Mouse (Mus musculus): ENCODE data around the gene Rab11fip3. TPM values are rescaled to one million over a fixed set of nuclear protein-coding genes. Genes with fewer than 3 reads are reported as not detected.
"Not testable (repeated sequence)": the region's sequence is repeated elsewhere in the genome, so short reads cannot be mapped to it uniquely, and the experiment has no call there.

Rab11fip3 gene
- polyA plus RNA-seq, 1 experiment from 2014 or later = 8.2 TPM

DNA sequence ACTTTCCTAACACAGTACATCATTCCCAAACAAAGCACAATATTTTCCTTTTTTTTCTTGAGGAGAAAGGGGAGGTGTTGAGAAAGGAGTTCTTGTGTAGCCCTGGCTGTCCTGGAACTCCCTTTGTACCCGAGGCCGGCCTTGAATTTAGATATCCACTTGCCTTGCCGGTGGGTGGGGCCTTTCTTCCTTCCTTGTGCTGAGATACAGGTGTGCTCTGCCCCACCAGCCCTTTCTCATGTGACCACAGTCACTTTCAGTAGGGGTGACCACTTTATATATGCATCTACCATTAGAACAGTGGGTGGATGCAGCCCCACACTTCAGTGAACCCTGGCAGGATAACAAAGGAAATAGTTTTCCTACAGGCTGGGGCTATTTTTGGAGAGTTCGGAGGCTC, 42.4 kb upstream of the Rab11fip3 start:
- no peak overlapping the region for H3K9ac ChIP-seq (ENCODE audit: low read length)
- H3K36me3 ChIP-seq (ENCODE audit: control insufficient read depth, insufficient read depth) = no peaks in the 10 kb centered on the region
- no peaks in the 10 kb centered on the region for H3K9me3 ChIP-seq (replicated peaks; ENCODE audit: control insufficient read depth, low read length)
- WGBS = 27% methylated on average over 4 of the region's 4 CpGs
- peaks cover 58% of the 10 kb centered on the region for H3K27me3 ChIP-seq (ENCODE audit: control insufficient read depth, insufficient read depth, low read length)
- no peak overlapping the region for H3K4me3 ChIP-seq (ENCODE audit: low read length)
- H3K4me2 ChIP-seq (ENCODE audit: low read depth, low read length) = no peak overlapping the region
- no peak for ATAC-seq (replicated peaks; ENCODE audit: extremely low read depth, insufficient read depth, low FRiP score)
- H3K27ac ChIP-seq (ENCODE audit: low read length) = no peak overlapping the region
- peaks cover 7% of the 10 kb centered on the region; the same call in 1 of the 2 replicates for H3K4me1 ChIP-seq (ENCODE audit: control insufficient read depth, insufficient read depth, low read length)

DNA sequence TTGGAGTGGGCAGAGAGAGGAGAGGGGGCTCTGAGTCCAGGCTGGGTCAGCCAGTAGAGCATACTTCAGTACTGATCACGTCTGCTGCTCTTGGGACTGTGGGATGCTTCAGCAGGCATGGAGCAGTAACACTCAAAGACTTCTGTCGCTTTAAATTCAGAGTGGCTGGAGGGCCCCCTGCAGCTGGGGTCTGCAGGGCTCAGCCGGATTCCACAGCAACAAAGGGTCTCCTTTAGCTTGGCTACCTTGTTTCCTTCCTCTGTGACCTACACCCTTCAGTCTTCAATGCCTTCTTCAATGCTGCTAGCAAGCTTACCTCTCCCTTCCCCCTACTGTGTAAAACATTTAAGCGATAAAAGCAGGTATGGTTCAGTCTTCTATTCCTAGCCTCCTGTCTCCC, 41.7 kb upstream of the Rab11fip3 start:
- H3K9me3 ChIP-seq (replicated peaks; ENCODE audit: control insufficient read depth, low read length) = no peaks in the 10 kb centered on the region
- no peak overlapping the region for H3K4me3 ChIP-seq (ENCODE audit: low read length)
- H3K9ac ChIP-seq (ENCODE audit: low read length) = no peak overlapping the region
- peaks cover 7% of the 10 kb centered on the region; the same call in 1 of the 2 replicates for H3K4me1 ChIP-seq (ENCODE audit: control insufficient read depth, insufficient read depth, low read length)
- H3K4me2 ChIP-seq (ENCODE audit: low read depth, low read length) = no peak overlapping the region
- 6% methylated on average over 4 of the region's 4 CpGs for WGBS
- peaks cover 51% of the 10 kb centered on the region for H3K27me3 ChIP-seq (ENCODE audit: control insufficient read depth, insufficient read depth, low read length)
- H3K27ac ChIP-seq (ENCODE audit: low read length) = no peak overlapping the region
- no peak for ATAC-seq (replicated peaks; ENCODE audit: extremely low read depth, insufficient read depth, low FRiP score)
- H3K36me3 ChIP-seq (ENCODE audit: control insufficient read depth, insufficient read depth) = no peaks in the 10 kb centered on the region

DNA sequence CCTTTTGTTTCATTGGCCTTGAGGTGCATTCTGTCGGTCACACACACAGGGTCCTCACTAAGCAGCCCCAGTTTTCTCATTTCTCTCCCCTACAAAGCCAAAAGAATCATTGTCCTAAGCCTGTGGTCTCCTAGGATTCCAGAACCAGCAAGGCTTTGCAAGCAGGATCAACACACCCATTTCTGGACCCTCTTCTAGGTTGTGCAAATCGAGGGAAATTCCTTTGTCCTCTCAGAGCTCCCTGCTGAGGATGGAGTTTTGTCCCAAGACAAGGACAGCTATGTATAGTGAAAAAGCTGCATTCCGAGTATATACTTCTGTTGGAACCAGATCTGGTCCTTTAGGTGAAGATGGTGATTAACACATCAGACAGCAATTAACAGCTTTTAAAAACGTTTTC, 40.8 kb upstream of the Rab11fip3 start:
- Histone ChIP-seq H3K9me3 (replicated peaks; ENCODE audit: control insufficient read depth, low read length) (no peaks in the 10 kb centered on the region), H3K27me3 (ENCODE audit: control insufficient read depth, insufficient read depth, low read length) (peaks cover 43% of the 10 kb centered on the region), H3K4me2 (ENCODE audit: low read depth, low read length) (no peak overlapping the region), H3K4me1 (ENCODE audit: control insufficient read depth, insufficient read depth, low read length) (peaks cover 7% of the 10 kb centered on the region; the same call in 1 of the 2 replicates), H3K9ac (ENCODE audit: low read length) (no peak overlapping the region), H3K4me3 (ENCODE audit: low read length) (no peak overlapping the region), H3K36me3 (ENCODE audit: control insufficient read depth, insufficient read depth) (no peaks in the 10 kb centered on the region), H3K27ac (ENCODE audit: low read length) (no peak overlapping the region)
- 38% methylated on average over 4 of the region's 4 CpGs for WGBS
- ATAC-seq (replicated peaks; ENCODE audit: extremely low read depth, insufficient read depth, low FRiP score) = no peak

DNA sequence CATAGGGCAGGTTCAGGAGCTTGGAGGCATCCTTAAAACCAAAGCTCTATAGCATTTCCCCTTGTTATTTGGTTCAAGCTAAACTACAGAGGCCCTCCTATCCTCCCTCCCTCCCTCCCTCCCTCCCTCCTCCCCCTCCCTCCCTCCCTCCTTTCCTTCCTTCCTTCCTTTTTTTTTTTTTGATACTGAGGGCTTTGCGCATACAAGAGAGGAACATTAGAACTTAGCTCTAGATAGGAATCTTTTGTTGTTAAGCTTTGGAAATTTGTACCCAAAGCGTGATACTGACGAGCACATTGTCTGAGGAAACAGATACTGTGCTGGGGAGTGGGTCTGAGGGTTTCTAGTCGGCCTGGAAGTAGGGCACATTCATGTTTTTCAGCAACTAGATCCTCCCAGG, 36.3 kb upstream of the Rab11fip3 start:
- Histone ChIP-seq H3K4me3 (ENCODE audit: low read length) (no peak overlapping the region), H3K9ac (ENCODE audit: low read length) (no peak overlapping the region), H3K27me3 (ENCODE audit: control insufficient read depth, insufficient read depth, low read length) (peaks cover 5% of the 10 kb centered on the region), H3K4me2 (ENCODE audit: low read depth, low read length) (no peak overlapping the region), H3K36me3 (ENCODE audit: control insufficient read depth, insufficient read depth) (no peaks in the 10 kb centered on the region), H3K27ac (ENCODE audit: low read length) (no peak overlapping the region), H3K4me1 (ENCODE audit: control insufficient read depth, insufficient read depth, low read length) (no peaks in the 10 kb centered on the region), H3K9me3 (replicated peaks; ENCODE audit: control insufficient read depth, low read length) (no peaks in the 10 kb centered on the region)
- ATAC-seq (replicated peaks; ENCODE audit: extremely low read depth, insufficient read depth, low FRiP score) = no peak
- 43% methylated on average over 4 of the region's 4 CpGs for WGBS

- ATAC-seq (replicated peaks; ENCODE audit: extremely low read depth, insufficient read depth, low FRiP score) = no peak
- Histone ChIP-seq H3K9me3 (replicated peaks; ENCODE audit: control insufficient read depth, low read length) (no peaks in the 10 kb centered on the region), H3K9ac (ENCODE audit: low read length) (no peak overlapping the region), H3K4me3 (ENCODE audit: low read length) (no peak overlapping the region), H3K4me1 (ENCODE audit: control insufficient read depth, insufficient read depth, low read length) (no peaks in the 10 kb centered on the region), H3K27ac (ENCODE audit: low read length) (no peak overlapping the region), H3K4me2 (ENCODE audit: low read depth, low read length) (no peak overlapping the region), H3K27me3 (ENCODE audit: control insufficient read depth, insufficient read depth, low read length) (no peaks in the 10 kb centered on the region), H3K36me3 (ENCODE audit: control insufficient read depth, insufficient read depth) (no peaks in the 10 kb centered on the region)
- 70% methylated on average over 3 of the region's 4 CpGs for WGBS
These were observed 32.1 kb upstream of the Rab11fip3 start for GRCm38 (mm10) chr17:26101478-26101877.

- H3K4me2 ChIP-seq (ENCODE audit: low read depth, low read length) = no peak overlapping the region
- peaks cover 4% of the 10 kb centered on the region for H3K4me1 ChIP-seq (ENCODE audit: control insufficient read depth, insufficient read depth, low read length)
- no peaks in the 10 kb centered on the region for H3K36me3 ChIP-seq (ENCODE audit: control insufficient read depth, insufficient read depth)
- H3K9ac ChIP-seq (ENCODE audit: low read length) = no peak overlapping the region
- H3K4me3 ChIP-seq (ENCODE audit: low read length) = no peak overlapping the region
- ATAC-seq (replicated peaks; ENCODE audit: extremely low read depth, insufficient read depth, low FRiP score) = no peak
- no peaks in the 10 kb centered on the region for H3K27me3 ChIP-seq (ENCODE audit: control insufficient read depth, insufficient read depth, low read length)
- H3K27ac ChIP-seq (ENCODE audit: low read length) = no peak overlapping the region
- H3K9me3 ChIP-seq (replicated peaks; ENCODE audit: control insufficient read depth, low read length) = no peaks in the 10 kb centered on the region
- 44% methylated on average over 2 of the region's 2 CpGs for WGBS
These were observed 30.8 kb upstream of the Rab11fip3 start for GRCm38 (mm10) chr17:26100166-26100565.

DNA sequence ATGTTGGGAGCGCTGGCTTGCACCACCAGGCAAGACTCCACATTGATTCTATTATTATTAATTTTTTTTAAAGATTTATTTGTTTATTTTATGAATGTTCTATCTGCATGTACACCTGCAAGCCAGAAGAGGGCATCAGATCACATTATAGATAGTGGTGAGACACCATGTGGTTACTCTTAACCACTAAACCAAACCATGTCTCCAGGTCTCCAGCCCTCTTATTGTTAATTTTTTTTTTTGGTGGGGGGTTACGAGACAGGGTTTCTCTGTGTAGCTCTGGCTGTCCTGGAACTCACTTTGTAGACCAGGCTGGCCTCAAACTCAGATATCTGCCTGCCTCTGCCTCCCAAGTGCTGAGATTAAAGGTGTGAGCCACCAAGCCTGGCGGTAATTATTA, 30.0 kb upstream of the Rab11fip3 start:
- not testable (repeated sequence) for H3K4me3 ChIP-seq (ENCODE audit: low read length); ATAC-seq (replicated peaks; ENCODE audit: extremely low read depth, insufficient read depth, low FRiP score); H3K27me3 ChIP-seq (ENCODE audit: control insufficient read depth, insufficient read depth, low read length); H3K36me3 ChIP-seq (ENCODE audit: control insufficient read depth, insufficient read depth); H3K9me3 ChIP-seq (replicated peaks; ENCODE audit: control insufficient read depth, low read length); H3K27ac ChIP-seq (ENCODE audit: low read length); H3K4me2 ChIP-seq (ENCODE audit: low read depth, low read length); H3K4me1 ChIP-seq (ENCODE audit: control insufficient read depth, insufficient read depth, low read length); H3K9ac ChIP-seq (ENCODE audit: low read length)
- 70% methylated on average over 3 of the region's 3 CpGs for WGBS

- H3K4me1 ChIP-seq (ENCODE audit: control insufficient read depth, insufficient read depth, low read length) = peaks cover 6% of the 10 kb centered on the region
- WGBS = 83% methylated on average over 7 of the region's 7 CpGs
- no peaks in the 10 kb centered on the region for H3K9me3 ChIP-seq (replicated peaks; ENCODE audit: control insufficient read depth, low read length)
- no peak overlapping the region for H3K4me2 ChIP-seq (ENCODE audit: low read depth, low read length)
- no peak overlapping the region for H3K4me3 ChIP-seq (ENCODE audit: low read length)
- no peak overlapping the region for H3K9ac ChIP-seq (ENCODE audit: low read length)
- H3K27ac ChIP-seq (ENCODE audit: low read length) = no peak overlapping the region
- H3K27me3 ChIP-seq (ENCODE audit: control insufficient read depth, insufficient read depth, low read length) = no peaks in the 10 kb centered on the region
- no peak for ATAC-seq (replicated peaks; ENCODE audit: extremely low read depth, insufficient read depth, low FRiP score)
- H3K36me3 ChIP-seq (ENCODE audit: control insufficient read depth, insufficient read depth) = no peaks in the 10 kb centered on the region
These were observed 29.1 kb upstream of the Rab11fip3 start for GRCm38 (mm10) chr17:26098461-26098860.

GRCm38 (mm10) chr17:26095121-26095740, 25.9 kb upstream of the Rab11fip3 start, which contains the start of gene Nme4:
Nme4 (minus strand) TSS chr17:26095602.
- peak within 1 kb of the TSS; percentile 76 for H3K4me3 ChIP-seq (ENCODE audit: low read length)
- peak within 1 kb of the TSS; percentile 89 for H3K4me2 ChIP-seq (ENCODE audit: low read depth, low read length)
- peaks cover 6% of the 10 kb centered on the region for H3K4me1 ChIP-seq (ENCODE audit: control insufficient read depth, insufficient read depth, low read length)
- peak within 1 kb of the TSS; percentile 54 for H3K27ac ChIP-seq (ENCODE audit: low read length)
- peaks cover 4% of the 10 kb centered on the region for H3K36me3 ChIP-seq (ENCODE audit: control insufficient read depth, insufficient read depth)
- peak within 1 kb of the TSS; percentile 88 for H3K9ac ChIP-seq (ENCODE audit: low read length)
- 3% methylated on average over 47 of the region's 47 CpGs for WGBS
- peak; percentile 79 for ATAC-seq (replicated peaks; ENCODE audit: extremely low read depth, insufficient read depth, low FRiP score)
- H3K9me3 ChIP-seq (replicated peaks; ENCODE audit: control insufficient read depth, low read length) = no peaks in the 10 kb centered on the region
- no peaks in the 10 kb centered on the region for H3K27me3 ChIP-seq (ENCODE audit: control insufficient read depth, insufficient read depth, low read length)

All from heart, embryonic 16.5 days (tissue).